Mouse (Mus musculus) stomach, postnatal 0 days (tissue): ENCODE results near the gene Cacna2d3. TPM values are rescaled to one million over a fixed set of nuclear protein-coding genes. Genes with fewer than 3 reads are reported as not detected.

Experiments used
- ATAC-seq: fragments of 200-750 bp; cut with Nextera tagmentation; 2 replicates; pipeline ENCODE4 v1.8.0; 2017; ENCODE audit not compliant: low FRiP score, low TSS enrichment
- DNase-seq: peaks from one replicate; pipeline ENCODE4 v3.0.0-alpha.2; 2016; ENCODE audit warnings: low spot score
- H3K27ac ChIP-seq: fragments of 300-500 bp; sonication (generic); replicated peaks from 2 replicates; pipeline ENCODE4 v1.5.1; 2014; ENCODE audit warnings: mild to moderate bottlenecking, control low read depth
- H3K27me3 ChIP-seq: fragments of 300-500 bp; sonication (generic); 2 replicates; pipeline ENCODE4 v1.6.1; 2014; ENCODE audit warnings: low read length; ENCODE audit not compliant: control insufficient read depth, insufficient read depth
- H3K36me3 ChIP-seq: fragments of 300-500 bp; sonication (generic); 2 replicates; pipeline ENCODE4 v1.6.1; 2014; ENCODE audit warnings: low read length, mixed read lengths; ENCODE audit not compliant: control insufficient read depth, insufficient read depth
- H3K4me1 ChIP-seq: fragments of 300-500 bp; sonication (generic); replicated peaks from 2 replicates; pipeline ENCODE4 v1.6.1; 2014; ENCODE audit warnings: antibody characterized with exemption; ENCODE audit not compliant: control insufficient read depth, insufficient read depth
- H3K4me2 ChIP-seq: fragments of 300-500 bp; sonication (generic); replicated peaks from 2 replicates; pipeline ENCODE4 v1.6.1; 2014; ENCODE audit warnings: low read depth, mild to moderate bottlenecking, control low read depth, moderate library complexity
- H3K4me3 ChIP-seq: fragments of 300-500 bp; sonication (generic); 2 replicates; pipeline ENCODE4 v1.5.1; 2014; ENCODE audit warnings: low read depth, low read length, control low read depth
- H3K9ac ChIP-seq: fragments of 300-500 bp; sonication (generic); 2 replicates; pipeline ENCODE4 v1.6.1; 2014; ENCODE audit warnings: mild to moderate bottlenecking, low read length, control low read depth, mixed read lengths
- H3K9me3 ChIP-seq: fragments of 300-500 bp; sonication (generic); 2 replicates; pipeline ENCODE4 v1.6.1; 2016; ENCODE audit warnings: low read length; ENCODE audit not compliant: control insufficient read depth
- CTCF ChIP-seq: IDR thresholded peaks from 2 replicates; pipeline ENCODE4 v1.5.1; 2016; ENCODE audit warnings: antibody characterized with exemption, low read depth, mild to moderate bottlenecking, moderate library complexity
- EP300 ChIP-seq: optimal IDR thresholded peaks from 2 replicates; pipeline ENCODE3; 2016; ENCODE audit warnings: antibody characterized with exemption
- WGBS: fragments of 180-500 bp; shearing (Covaris S2); extraction: QIAGEN DNeasy Blood & Tissue Kit; methylation state at CpG from one replicate; pipeline ENCODE4 v1.1.7; 2014; 5-methylcytosine and 5-hydroxymethylcytosine counted together
- polyA plus RNA-seq: library from polyadenylated mRNA; unstranded; fragments of >200 nt; fragmentation: Nextera tagmentation; extraction: Ambion mirVana; gene quantifications from 2 replicates; pipeline ENCODE4 v1.2.1, GENCODE M21; 2015

The Cacna2d3 gene
- polyA plus RNA-seq, 1 experiment from 2014 or later: 0.98 TPM

GRCm38 (mm10) chr14:28958131-28959015 is 763.3 kb downstream of the Cacna2d3 start:
- no peaks in the 10 kb centered on the region for H3K36me3 ChIP-seq

GRCm38 (mm10) chr14:28955181-28955580 is 766.5 kb downstream of the Cacna2d3 start:
- no peak for DNase-seq
- WGBS: 24% methylated on average over 3 of the region's 3 CpGs
- no peak for ATAC-seq

More at GRCm38 (mm10) chr14:28958131-28959015, 763.3 kb downstream of the Cacna2d3 start:
- Histone ChIP-seq H3K4me3 (no peak overlapping the region), H3K9ac (no peak overlapping the region), H3K4me1 (no peaks in the 10 kb centered on the region), H3K4me2 (no peak overlapping the region), H3K9me3 (no peaks in the 10 kb centered on the region), H3K27ac (no peak overlapping the region), H3K27me3 (no peaks in the 10 kb centered on the region)
- 30% methylated on average over 6 of the region's 6 CpGs for WGBS
- no peak for ATAC-seq
- DNase-seq: no peak
- TF ChIP-seq CTCF (peak; percentile 46), EP300 (no peak)

GRCm38 (mm10) chr14:28954588-28954987 is 767.1 kb downstream of the Cacna2d3 start:
- DNase-seq: no peak
- 65% methylated on average over 3 of the region's 3 CpGs for WGBS
- Histone ChIP-seq H3K27me3 (no peaks in the 10 kb centered on the region), H3K9me3 (no peaks in the 10 kb centered on the region), H3K4me3 (no peak overlapping the region), H3K27ac (no peak overlapping the region), H3K4me2 (no peak overlapping the region), H3K9ac (no peak overlapping the region), H3K4me1 (no peaks in the 10 kb centered on the region), H3K36me3 (no peaks in the 10 kb centered on the region)
- no peak for TF ChIP-seq CTCF
- no peak for TF ChIP-seq EP300
- no peak for ATAC-seq

More at GRCm38 (mm10) chr14:28955181-28955580, 766.5 kb downstream of the Cacna2d3 start:
- no peaks in the 10 kb centered on the region for H3K4me1 ChIP-seq
- H3K27me3 ChIP-seq: no peaks in the 10 kb centered on the region
- no peak overlapping the region for H3K27ac ChIP-seq
- H3K36me3 ChIP-seq: no peaks in the 10 kb centered on the region
- H3K9me3 ChIP-seq: no peaks in the 10 kb centered on the region
- no peak overlapping the region for H3K4me2 ChIP-seq
- no peak overlapping the region for H3K9ac ChIP-seq
- TF ChIP-seq CTCF: no peak
- TF ChIP-seq EP300: no peak
- H3K4me3 ChIP-seq: no peak overlapping the region

- WGBS: 56% methylated on average over 6 of the region's 6 CpGs
- Histone ChIP-seq H3K4me1 (no peaks in the 10 kb centered on the region), H3K27ac (no peak overlapping the region), H3K4me2 (no peak overlapping the region), H3K36me3 (no peaks in the 10 kb centered on the region), H3K27me3 (no peaks in the 10 kb centered on the region), H3K9ac (no peak overlapping the region), H3K4me3 (no peak overlapping the region), H3K9me3 (no peaks in the 10 kb centered on the region)
- TF ChIP-seq CTCF (no peak), EP300 (no peak)
- DNase-seq (no peak), ATAC-seq (no peak)
These were observed 767.6 kb downstream of the Cacna2d3 start for GRCm38 (mm10) chr14:28954086-28954485.

GRCm38 (mm10) chr14:28953409-28953808 is 768.3 kb downstream of the Cacna2d3 start:
- 44% methylated on average over 5 of the region's 5 CpGs for whole genome bisulfite sequencing
- no peaks in the 10 kb centered on the region for H3K4me1 ChIP-seq

GRCm38 (mm10) chr14:28950499-28950898 is 771.2 kb downstream of the Cacna2d3 start:
- TF ChIP-seq EP300 (no peak), CTCF (no peak)
- Histone ChIP-seq H3K4me1 (no peaks in the 10 kb centered on the region), H3K36me3 (no peaks in the 10 kb centered on the region), H3K9ac (no peak overlapping the region), H3K27me3 (no peaks in the 10 kb centered on the region), H3K27ac (no peak overlapping the region), H3K9me3 (no peaks in the 10 kb centered on the region), H3K4me2 (no peak overlapping the region), H3K4me3 (no peak overlapping the region)
- DNase-seq (no peak), ATAC-seq (no peak)
- 89% methylated on average over 2 of the region's 2 CpGs for WGBS

More at GRCm38 (mm10) chr14:28953409-28953808, 768.3 kb downstream of the Cacna2d3 start:
- TF ChIP-seq CTCF: no peak
- DNase-seq: no peak
- ATAC-seq: no peak
- H3K27me3 ChIP-seq: no peaks in the 10 kb centered on the region
- no peaks in the 10 kb centered on the region for H3K9me3 ChIP-seq
- H3K4me2 ChIP-seq: no peak overlapping the region
- no peak overlapping the region for H3K4me3 ChIP-seq
- H3K9ac ChIP-seq: no peak overlapping the region
- H3K27ac ChIP-seq: no peak overlapping the region
- no peaks in the 10 kb centered on the region for H3K36me3 ChIP-seq
